Mouse (Mus musculus) lung, postnatal 4 days (tissue): ENCODE results near the gene Ralbp1.

Experiments
- DNase-seq, 2 experiments: peaks; one replicate each; pipeline ENCODE4 v3.0.0; 2021

The Ralbp1 gene

GRCm38 (mm10) chr17:65889476-65889875 lies 3.9 kb upstream of the Ralbp1 start:
- DNase-seq, result no peak

GRCm38 (mm10) chr17:65886571-65886970 lies 973 bp upstream of the Ralbp1 start:
- DNase-seq, result no peak

- DNase-seq, result no peak
Measured at GRCm38 (mm10) chr17:65885398-65885696, 251 bp downstream of the Ralbp1 start.

GRCm38 (mm10) chr17:65884691-65885397 lies 754 bp downstream of the Ralbp1 start:
- peak; percentile 99 to 100 for DNase-seq

GRCm38 (mm10) chr17:65884061-65884669 lies 1.4 kb downstream of the Ralbp1 start:
- no peak for DNase-seq

GRCm38 (mm10) chr17:65877026-65877425 lies 8.6 kb downstream of the Ralbp1 start:
- DNase-seq, result no peak

GRCm38 (mm10) chr17:65873834-65874233 lies 11.8 kb downstream of the Ralbp1 start:
- DNase-seq, result no peak

GRCm38 (mm10) chr17:65873156-65873555 lies 12.4 kb downstream of the Ralbp1 start:
- no peak for DNase-seq

- peak; percentile 66 to 72 for DNase-seq
Measured at GRCm38 (mm10) chr17:65872652-65873051, 12.9 kb downstream of the Ralbp1 start.

GRCm38 (mm10) chr17:65872051-65872450 lies 13.5 kb downstream of the Ralbp1 start:
- no peak for DNase-seq

- no peak for DNase-seq
Measured at GRCm38 (mm10) chr17:65871641-65872041, 14.0 kb downstream of the Ralbp1 start.

- DNase-seq, result peak; percentile 74 to 85
Measured at GRCm38 (mm10) chr17:65870146-65870545, 15.5 kb downstream of the Ralbp1 start.

GRCm38 (mm10) chr17:65869720-65870119 lies 15.9 kb downstream of the Ralbp1 start:
- DNase-seq, result no peak

- DNase-seq, result no peak
Measured at GRCm38 (mm10) chr17:65867996-65868395, 17.6 kb downstream of the Ralbp1 start.

- DNase-seq, result no peak
Measured at GRCm38 (mm10) chr17:65866201-65866600, 19.4 kb downstream of the Ralbp1 start.

- DNase-seq, result no peak
Measured at GRCm38 (mm10) chr17:65865265-65865664, 20.3 kb downstream of the Ralbp1 start.

- DNase-seq, result peak in 1 of 2 experiments; percentile 34
Measured at GRCm38 (mm10) chr17:65864742-65865141, 20.9 kb downstream of the Ralbp1 start.

- DNase-seq, result no peak
Measured at GRCm38 (mm10) chr17:65863830-65864229, 21.8 kb downstream of the Ralbp1 start.

GRCm38 (mm10) chr17:65862579-65862978 lies 23.0 kb downstream of the Ralbp1 start:
- DNase-seq, result peak in 1 of 2 experiments; percentile 60

GRCm38 (mm10) chr17:65857617-65858016 lies 28.0 kb downstream of the Ralbp1 start:
- DNase-seq, result no peak

- DNase-seq, result no peak
Measured at GRCm38 (mm10) chr17:65854006-65854405, 31.6 kb downstream of the Ralbp1 start.

GRCm38 (mm10) chr17:65853326-65853725 lies 32.3 kb downstream of the Ralbp1 start:
- DNase-seq, result peak; percentile 49 to 76

GRCm38 (mm10) chr17:65851749-65852148 lies 33.8 kb downstream of the Ralbp1 start:
- DNase-seq, result no peak

GRCm38 (mm10) chr17:65850487-65850886 lies 35.1 kb downstream of the Ralbp1 start:
- no peak for DNase-seq
